Mouse (Mus musculus): ENCODE results near the gene Crb3.
"Not testable (repeated sequence)": the region's sequence is repeated elsewhere in the genome, so short reads cannot be mapped to it uniquely, and the experiment has no call there.

Crb3 gene

DNA sequence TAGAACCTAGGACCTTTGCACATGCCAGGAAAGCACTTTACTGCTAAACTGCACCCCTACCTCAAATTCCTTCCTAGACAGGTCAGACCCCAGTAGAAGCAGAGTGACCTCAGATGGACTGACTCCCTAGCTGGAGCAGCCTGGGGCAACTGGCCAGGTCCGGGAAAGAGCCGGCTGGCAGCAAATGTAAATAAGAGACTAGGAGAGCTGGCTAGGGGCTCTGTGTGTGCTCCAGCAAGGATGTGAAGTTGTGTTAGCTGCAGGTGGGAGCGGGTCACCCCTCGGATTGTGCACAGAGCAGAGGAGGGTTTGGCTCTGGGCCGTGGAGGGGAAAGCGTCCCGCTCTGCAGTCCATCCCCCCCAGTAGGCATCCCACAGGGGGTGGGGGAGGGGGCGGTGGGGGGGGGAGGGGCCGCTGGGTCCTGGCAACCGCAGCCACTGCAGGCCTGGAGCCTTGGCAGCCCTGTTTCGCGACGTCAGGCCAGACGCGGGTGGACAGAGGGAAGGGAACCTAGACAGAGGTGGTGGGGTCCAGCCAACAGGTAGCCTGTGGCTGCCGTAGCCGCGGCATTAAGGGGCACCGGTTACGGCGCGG is at the start of gene Crb3:
Crb3 (plus strand) TSS at position 215 of the 595 bp plus-strand sequence.
- DNase-seq: no peak

DNA sequence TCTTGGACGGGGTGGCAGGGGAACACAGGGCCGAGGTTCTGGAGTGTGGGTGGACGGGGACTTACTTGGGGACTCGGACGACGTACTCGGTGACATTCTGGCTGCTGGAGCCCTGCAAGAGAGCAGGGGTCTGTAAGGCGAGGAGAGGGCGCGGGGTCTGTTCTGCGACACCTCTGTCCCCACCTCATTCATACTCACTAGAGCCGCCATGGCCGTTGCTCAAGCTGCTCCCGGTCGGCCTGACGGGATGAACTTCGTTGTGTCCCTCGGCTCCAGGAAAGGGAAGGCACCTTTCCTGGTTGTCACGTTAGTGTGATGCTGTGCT is 48.0 kb upstream of the Crb3 start:
- DNase-seq: no peak

DNA sequence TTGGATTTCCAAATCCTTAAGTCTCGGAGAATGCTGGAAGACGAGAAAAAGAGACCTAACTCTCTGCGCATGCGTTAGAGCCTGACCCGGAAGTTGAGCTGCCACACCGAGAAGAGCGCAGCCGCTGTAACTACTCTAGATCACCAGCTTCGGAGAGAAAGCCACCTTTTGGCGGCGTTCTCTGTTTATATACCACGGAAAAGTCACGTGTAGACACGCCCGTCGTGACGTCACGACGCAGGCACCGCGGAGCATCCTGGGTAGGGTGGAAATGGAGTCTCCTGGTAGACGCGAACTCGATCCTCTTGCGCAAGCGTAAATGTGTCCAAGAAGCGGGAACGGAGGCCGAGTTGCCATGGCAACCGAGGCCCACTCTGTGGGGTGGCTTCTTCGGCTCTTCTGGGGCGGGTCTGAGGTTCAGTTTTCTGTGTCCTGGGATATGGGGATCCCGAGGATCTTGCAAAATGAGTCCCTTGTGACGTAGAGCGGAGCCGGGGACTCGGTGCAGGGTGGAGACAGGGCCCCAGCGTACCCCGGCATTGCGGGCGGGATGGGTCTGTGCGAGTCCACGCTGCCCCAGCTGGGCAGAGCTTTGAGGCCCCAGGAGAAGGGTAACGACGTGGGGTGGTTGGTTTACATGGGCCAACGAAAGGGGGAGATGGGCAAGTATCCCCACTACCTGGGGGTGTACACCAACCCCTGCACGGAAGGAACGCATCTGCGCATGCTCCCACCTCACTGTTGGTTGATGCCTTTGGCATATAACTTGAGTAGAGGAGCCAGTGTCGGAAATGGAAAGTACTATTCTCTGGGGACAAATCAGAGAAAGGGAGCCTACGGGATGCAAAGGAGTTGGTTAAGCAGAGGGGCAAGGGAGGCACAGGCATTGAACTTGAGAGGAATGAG is 47.4 kb upstream of the Crb3 start, which contains the start of the genes Gtf2f1 and Gm17949:
Gtf2f1 (minus strand) TSS at position 53 of the 906 bp plus-strand sequence.
Gm17949 (plus strand) TSS at position 234 of the 906 bp plus-strand sequence.
- peak; percentile 99 for DNase-seq

DNA sequence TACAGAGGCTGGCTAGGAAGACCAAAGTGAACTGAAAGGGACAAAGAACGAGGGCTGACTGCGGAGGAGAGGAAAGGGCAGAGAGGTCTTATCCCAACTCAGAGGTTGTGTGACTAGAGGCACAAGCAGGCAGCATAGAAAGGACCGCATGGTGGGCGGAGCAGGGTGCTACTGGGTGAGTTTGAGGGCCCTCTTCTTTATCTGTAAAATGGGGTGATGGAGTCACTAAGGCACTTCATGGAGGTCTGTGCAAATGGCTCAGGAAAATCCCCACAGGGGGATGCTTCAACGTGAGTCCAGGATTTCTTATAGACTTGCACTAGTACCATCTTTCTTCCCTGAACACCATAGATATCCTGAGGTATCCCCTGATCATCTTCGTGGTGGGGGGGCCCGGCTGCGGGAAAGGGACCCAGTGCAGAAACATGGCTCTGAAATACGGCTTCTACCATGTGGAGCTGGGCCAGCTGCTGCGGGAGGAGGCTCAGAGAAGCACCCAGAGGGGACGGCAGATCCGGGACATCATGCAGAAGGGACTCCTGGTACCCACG is 46.6 kb upstream of the Crb3 start:
- no peak for DNase-seq

DNA sequence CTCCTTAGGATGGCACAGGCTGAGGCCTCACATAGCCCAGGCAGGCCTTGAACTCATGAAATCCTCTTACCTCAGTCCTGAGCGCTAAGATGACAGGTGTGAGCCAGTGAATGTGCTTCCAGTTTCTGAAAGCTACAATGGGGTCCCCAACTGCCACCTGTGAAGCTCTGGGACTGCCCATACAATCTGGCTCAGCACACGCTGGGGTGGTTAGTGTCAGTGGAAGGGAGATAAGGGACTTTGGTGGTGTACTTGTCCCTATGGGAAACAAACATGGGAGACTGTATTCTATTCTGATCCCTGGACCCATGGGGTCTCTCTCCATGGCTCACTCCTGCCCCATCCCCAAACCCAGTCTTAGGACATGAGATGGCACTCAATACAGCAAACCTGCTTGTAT is 39.2 kb upstream of the Crb3 start:
- no peak for DNase-seq

DNA sequence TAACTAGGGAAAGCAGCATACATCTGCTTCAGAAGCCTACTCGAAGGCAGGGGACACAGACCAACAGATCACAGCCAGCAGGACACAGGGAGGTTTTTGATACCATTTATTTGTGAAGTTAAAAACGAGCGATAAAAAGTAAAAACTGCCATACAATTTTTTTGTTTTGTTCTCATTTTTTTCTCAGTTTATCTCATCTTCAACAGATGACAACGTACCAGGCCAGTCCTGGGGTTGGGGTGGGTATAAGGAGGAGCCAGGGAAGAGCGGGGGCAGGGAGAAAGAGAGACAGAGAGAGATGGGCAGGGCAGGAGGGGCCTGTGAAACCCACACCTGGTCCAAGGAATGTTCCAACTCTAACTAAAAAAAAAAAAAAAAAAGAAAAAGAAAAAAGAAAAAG is 37.9 kb upstream of the Crb3 start:
- DNase-seq: no peak

DNA sequence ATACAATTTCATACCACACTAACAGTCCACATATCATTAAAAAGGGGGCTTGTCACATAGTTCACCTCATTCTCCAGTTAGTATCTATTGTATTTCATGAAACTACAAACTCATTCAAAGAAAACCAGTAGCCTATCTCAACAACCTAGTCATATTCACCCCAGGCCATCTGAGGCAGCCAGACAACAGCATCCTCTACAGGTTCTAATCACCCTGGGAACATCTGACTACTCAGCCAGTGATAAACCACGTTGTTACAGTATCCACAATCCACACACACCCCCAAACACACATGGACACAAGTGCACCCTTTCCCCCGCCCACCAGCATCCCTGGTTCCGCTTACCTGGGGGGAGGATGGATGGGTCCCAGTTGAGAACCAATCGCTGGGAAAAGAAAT is 31.4 kb upstream of the Crb3 start:
- no peak for DNase-seq

DNA sequence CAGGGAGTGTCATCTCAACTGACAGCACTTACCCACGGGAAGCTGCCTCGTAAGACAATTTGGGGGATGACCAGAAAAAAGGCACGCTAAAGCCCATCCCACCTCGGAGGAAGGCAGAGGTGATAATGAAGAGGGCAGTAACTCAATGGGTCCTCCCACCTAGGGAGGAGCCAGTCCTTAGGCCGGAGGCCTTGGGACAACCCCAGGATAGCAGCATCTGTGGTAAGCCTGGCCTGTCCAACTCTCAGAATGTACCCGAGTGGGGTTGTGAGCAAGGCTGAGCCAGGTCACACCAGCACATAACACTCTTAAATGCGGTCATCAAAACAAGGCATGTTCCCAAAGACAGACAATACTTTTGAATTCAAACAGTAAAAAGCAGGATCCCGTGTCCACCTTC is 29.2 kb upstream of the Crb3 start:
- peak; percentile 12 for DNase-seq

DNA sequence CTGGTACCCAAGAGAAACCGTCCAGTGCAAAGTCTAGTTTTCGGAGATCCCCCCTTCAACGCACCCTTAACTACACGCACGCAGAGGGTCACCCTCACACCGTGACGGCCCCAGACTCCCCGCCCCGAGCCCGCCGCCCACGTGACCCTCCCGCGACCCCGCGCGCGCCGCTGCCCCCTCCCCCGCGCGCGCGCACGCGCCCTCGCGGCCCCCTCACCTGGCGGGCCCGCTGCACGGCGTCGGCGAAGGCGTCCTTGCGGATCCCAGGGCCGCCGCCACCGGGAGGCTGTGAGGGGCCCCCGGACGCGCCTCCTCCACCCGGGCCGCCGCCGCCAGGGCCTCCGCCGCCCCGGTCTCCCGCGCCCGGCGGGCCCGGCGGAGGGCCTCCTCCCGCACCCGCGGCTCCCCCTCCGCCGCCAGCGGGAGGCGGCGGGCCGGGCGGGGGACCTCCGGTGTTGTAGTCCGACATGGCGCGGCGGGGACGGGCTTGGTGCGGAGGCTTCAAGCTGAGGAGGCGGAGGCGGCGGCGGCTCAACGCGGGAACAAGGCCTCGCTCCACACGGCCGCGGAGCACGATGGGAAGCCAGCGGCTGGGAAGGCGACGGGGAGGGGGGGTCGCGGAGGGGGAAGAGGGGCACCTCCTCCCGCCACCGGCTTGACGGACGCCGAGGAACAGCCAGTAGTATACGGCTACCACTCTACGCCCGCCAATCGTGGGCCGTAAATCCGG is 27.8 kb upstream of the Crb3 start, which contains the start of gene Khsrp:
Khsrp (minus strand) TSS at position 592 of the 730 bp plus-strand sequence.
- DNase-seq: peak; percentile 76

DNA sequence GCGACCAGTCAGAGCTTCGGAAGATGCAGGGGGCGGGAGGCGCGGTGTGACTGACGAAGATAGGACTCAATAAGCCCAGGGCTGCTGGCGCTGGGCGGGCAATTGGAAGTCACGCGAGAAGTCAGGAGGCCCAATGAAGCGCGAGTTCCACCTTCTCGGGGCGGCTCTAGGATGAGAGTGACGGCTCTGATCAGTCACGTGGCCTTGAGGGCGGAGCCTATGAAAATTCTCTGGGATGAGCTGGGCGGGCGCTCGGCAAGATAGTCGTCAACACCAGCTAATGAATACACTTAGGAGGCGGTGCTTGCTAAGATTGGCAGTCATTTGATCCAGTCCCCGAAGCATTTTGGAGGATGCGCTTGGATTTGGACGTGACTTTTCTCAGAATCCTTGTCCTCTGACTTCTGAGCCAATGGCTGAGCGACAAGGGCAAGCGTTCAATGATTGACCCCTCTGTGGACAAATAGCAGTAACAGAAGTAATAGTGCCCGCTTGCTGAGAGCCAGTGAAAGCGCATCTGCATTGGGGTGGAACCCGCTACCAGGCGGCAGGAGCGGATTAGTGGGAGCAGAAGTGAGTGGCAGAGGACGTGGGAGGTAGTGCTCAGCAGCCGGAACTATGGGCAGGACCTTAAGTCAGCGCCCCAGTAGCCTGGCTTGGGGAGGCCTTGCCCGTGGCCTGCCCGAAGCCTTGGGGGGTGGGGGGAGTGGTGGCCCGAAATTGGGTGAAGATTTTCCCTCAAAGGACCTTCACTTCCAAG is 27.1 kb upstream of the Crb3 start:
- DNase-seq: peak; percentile 100

- no peak for DNase-seq
Measured at GRCm38 (mm10) chr17:57032854-57033253, 26.1 kb upstream of the Crb3 start.

DNA sequence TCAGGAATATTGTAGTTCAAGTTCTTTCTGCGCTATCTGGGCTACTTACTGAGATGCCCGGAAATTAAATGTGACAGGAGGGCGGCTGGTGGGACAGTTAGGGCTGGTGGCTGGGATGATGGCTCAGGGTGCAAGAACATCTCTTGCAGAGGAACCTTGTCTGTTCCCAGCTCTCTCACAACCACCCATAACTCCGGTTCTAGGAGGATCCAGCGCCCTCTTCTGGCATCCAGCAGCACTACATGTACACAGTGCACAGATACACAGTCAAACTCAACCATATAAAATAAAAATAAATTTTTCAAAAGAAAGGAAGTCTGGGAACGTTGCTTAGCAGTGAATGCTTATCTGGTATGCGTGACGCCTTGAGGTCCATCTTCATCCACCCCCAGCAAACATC is 19.9 kb upstream of the Crb3 start:
- DNase-seq: no peak

DNA sequence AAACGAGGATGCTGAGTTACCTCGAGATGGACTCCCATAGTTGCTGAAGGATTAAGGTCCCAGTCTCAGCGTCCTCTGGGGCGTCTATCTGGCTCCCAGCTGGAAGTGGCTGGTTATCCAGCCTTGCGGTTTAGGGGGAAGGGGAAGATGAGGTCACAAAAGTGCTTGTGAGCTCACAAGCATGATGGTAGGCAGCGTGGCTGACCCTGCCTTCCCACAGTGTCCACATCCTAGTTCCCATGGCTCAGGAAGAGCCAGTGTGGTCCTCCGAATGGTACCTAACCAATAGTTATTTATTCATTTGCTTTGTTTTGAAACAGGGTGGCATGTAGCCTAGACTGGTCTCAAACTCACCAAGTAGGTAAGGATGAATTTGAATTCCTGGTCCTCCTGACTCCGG is 17.4 kb upstream of the Crb3 start, which contains the start of gene Slc25a41:
Slc25a41 (minus strand) TSS at position 101 of the 400 bp plus-strand sequence.
- DNase-seq: no peak

- peak; percentile 49 for DNase-seq
Measured at GRCm38 (mm10) chr17:57047406-57047805, 11.5 kb upstream of the Crb3 start.

DNA sequence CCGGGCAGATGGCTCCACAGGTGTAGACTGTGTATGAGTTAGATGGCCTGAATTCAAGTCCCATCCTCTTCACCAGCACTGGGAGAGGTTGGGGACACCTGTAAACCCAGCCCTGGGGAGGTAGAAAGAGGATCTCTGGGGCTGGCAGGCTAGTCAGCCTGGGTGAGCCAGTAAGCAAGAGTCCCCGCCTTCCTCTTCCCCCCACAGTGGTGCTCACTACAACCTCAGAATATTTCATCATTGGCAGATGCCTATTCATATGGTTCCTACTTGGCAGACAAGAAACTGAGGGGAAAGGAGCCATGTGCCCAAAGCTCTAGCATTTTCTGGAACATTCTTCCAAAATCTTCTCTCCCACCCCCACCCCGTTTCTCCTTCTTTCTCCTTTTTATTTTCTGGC is 10.1 kb upstream of the Crb3 start:
- DNase-seq: no peak

- DNase-seq: not testable (repeated sequence)
Measured at GRCm38 (mm10) chr17:57051679-57052078, 7.2 kb upstream of the Crb3 start.

DNA sequence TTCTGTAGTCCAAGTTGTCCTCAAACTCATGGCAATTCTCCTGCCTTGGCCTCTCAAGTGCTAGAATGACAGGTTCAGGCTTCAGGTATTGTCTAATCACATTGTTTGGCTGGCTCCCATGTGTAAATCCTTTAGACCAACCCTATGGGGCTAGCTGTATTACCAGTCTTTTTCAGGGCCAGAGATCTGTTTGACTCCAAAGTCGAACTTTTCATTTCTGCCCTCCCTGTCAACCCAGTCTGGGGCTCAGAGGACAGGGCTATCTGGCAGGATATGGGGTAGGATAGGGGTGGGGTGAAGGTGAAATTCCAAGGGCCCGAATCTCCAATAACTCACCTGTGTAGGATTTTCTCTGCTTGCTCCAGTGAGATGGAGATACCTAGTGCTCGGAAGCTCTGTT is 2.7 kb upstream of the Crb3 start:
- DNase-seq: no peak

GRCm38 (mm10) chr17:57059486-57059977 is 627 bp downstream of the Crb3 start, which contains the start of gene Slc25a23:
TSS of gene Slc25a23 (minus strand) at chr17:57059863.
- peak; percentile 91 for DNase-seq

DNA sequence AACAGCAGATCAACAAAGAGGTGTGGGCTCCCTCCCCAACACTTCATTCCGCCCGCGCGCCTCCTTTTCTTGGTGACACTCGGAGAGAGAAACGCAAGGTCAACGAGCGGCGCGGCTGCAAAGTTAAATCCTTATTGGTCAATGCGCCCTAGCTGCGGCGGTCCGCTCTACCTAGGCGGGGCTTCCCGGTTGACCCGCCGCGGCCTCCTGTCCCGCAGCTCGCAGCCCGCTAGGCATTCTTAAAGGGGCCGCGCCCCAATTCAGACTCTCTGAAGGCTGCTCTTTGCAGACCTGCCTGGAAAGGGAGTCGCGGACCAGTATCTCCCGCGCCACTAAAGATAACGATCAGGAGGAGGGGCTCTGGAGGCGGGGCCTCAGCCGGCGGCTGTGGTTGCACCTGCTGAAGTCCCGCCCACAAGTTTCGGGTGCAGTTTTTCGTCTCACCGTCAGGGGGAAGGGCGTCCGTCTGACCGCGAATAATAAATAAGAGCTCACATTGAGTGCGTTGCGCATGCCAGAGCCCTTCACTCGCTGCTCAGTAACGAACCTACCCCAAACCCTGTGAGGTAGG is 1.4 kb downstream of the Crb3 start:
- peak; percentile 98 for DNase-seq

- no peak for DNase-seq
Measured at GRCm38 (mm10) chr17:57061069-57061468, 2.2 kb downstream of the Crb3 start.

- DNase-seq: no peak
Measured at GRCm38 (mm10) chr17:57062011-57062521, 3.2 kb downstream of the Crb3 start.
